Mouse (Mus musculus): ENCODE measurements around the gene Smpdl3b. TPM values are rescaled to one million over a fixed set of nuclear protein-coding genes. Genes with fewer than 3 reads are reported as not detected.
A peak's percentile ranks its signal among the peaks of the same experiment; 100 is the strongest.
"Not testable (repeated sequence)": the region's sequence is repeated elsewhere in the genome, so short reads cannot be mapped to it uniquely, and the experiment has no call there.

The Smpdl3b gene
- polyA plus RNA-seq, 1 experiment from 2014 or later: 5.2 TPM

DNA sequence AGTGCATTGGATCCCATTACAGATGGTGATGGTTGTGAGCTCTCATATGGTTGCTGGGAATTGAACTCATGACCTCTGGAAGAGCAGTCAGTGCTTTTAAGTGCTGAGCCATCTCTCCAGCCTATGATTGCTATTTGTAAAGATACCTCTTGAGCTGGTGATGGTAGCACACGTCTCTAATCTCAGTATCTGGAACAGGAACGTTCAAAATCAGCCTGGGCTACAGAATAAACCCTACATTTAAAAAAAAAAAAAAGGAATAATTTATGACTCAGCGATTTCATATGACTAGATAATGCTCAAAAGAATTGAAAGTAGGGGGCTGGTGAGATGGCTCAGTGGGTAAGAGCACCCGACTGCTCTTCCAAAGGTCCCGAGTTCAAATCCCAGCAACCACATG lies 46.2 kb upstream of the Smpdl3b start:
- Histone ChIP-seq H3K4me2 (replicated peaks; ENCODE audit: low read depth) (no peak overlapping the region), H3K27me3 (ENCODE audit: control insufficient read depth, insufficient read depth, low read length) (no peaks in the 10 kb centered on the region), H3K4me1 (replicated peaks; ENCODE audit: control insufficient read depth, insufficient read depth) (no peaks in the 10 kb centered on the region), H3K36me3 (ENCODE audit: control insufficient read depth, insufficient read depth, low read length) (no peaks in the 10 kb centered on the region), H3K27ac (replicated peaks) (no peak overlapping the region), H3K4me3 (ENCODE audit: low read depth, low read length) (no peak overlapping the region), H3K9me3 (ENCODE audit: control insufficient read depth, low read length) (no peaks in the 10 kb centered on the region), H3K9ac (ENCODE audit: low read length) (no peak overlapping the region)
- no peak for TF ChIP-seq CTCF (IDR thresholded peaks at IDR 0.05; ENCODE audit: low read depth)
- TF ChIP-seq EP300 (optimal IDR thresholded peaks at IDR 0.05): no peak
- ATAC-seq (ENCODE audit: low FRiP score, low TSS enrichment) (no peak), DNase-seq (ENCODE audit: low spot score) (no peak)
- WGBS: 87% methylated on average over 5 of the region's 5 CpGs

DNA sequence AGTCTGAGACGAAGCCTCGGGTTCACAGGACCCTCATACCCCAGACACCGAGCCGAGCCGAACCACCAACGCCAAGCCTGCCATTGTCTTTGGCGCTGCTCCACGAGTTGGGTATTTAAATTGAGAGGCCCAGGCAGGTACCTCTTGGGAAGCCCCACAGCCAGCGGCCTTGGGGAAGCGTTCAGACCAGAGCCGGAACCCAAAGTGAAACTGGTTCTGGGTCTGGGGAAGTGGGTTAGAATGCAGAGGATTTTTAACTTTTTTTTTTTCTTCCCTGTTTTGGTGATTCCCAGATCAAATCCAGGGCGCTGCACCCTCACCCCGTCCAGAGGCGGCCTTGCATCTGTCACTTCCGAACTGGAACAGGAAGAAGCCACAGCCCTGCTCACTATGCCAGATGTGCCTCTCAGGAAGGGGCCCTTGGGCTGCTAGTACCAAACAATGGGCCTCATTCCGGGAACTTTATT lies 45.2 kb upstream of the Smpdl3b start:
- Histone ChIP-seq H3K27ac (replicated peaks) (0 out of 2 replicates have a peak overlapping the region, but pooled peaks have one; percentile 35), H3K36me3 (ENCODE audit: control insufficient read depth, insufficient read depth, low read length) (no peaks in the 10 kb centered on the region), H3K4me2 (replicated peaks; ENCODE audit: low read depth) (no peak overlapping the region), H3K27me3 (ENCODE audit: control insufficient read depth, insufficient read depth, low read length) (no peaks in the 10 kb centered on the region), H3K4me3 (ENCODE audit: low read depth, low read length) (no peak overlapping the region), H3K9ac (ENCODE audit: low read length) (no peak overlapping the region), H3K9me3 (ENCODE audit: control insufficient read depth, low read length) (no peaks in the 10 kb centered on the region), H3K4me1 (replicated peaks; ENCODE audit: control insufficient read depth, insufficient read depth) (no peaks in the 10 kb centered on the region)
- no peak for ATAC-seq (ENCODE audit: low FRiP score, low TSS enrichment)
- no peak for DNase-seq (ENCODE audit: low spot score)
- WGBS: 60% methylated on average over 16 of the region's 16 CpGs
- TF ChIP-seq EP300 (optimal IDR thresholded peaks at IDR 0.05) (no peak), CTCF (IDR thresholded peaks at IDR 0.05; ENCODE audit: low read depth) (no peak)

DNA sequence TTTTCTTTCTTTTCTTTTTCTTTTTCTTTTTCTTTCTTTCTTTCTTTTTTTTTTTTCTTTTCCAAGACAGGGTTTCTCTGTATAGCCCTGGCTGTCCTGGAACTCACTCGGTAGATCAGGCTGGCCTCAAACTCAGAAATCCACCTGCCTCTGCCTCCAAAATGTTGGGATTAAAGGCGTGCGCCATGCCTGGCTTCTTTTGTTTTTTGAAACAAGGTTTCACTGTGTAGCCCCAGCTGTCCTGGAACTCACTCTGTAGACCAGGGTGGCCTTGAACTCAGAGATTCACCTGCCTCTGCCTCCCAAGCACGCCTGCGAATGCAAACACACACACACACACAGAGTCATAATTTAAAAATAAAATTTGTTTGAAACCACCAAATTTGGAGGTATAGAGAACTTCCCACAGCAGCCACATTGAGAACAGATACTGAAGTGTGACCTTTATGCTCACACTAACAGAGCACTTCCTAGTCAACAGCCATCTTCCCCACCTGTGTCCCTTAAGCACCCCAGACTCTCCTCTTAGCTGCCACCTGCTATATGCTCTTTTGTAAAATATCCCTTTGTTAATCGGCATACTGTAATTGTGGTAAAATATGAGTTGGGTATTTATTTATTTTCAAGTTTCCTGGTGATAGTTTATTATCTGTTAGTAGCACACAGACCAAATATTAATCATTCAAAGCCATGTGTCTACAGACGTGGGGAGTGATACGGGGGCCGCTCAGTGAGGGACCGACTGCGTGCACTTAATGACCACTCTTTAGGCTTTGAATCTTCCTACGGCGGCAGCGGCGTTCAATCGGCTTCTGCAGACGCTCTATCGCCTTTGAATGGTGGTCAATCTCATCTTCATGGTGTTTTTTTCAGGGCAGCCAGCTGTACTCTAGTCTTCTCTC lies 44.4 kb upstream of the Smpdl3b start:
- ATAC-seq (ENCODE audit: low FRiP score, low TSS enrichment): no peak
- no peak overlapping the region for H3K4me2 ChIP-seq (replicated peaks; ENCODE audit: low read depth)
- 84% methylated on average over 18 of the region's 18 CpGs for WGBS

DNA sequence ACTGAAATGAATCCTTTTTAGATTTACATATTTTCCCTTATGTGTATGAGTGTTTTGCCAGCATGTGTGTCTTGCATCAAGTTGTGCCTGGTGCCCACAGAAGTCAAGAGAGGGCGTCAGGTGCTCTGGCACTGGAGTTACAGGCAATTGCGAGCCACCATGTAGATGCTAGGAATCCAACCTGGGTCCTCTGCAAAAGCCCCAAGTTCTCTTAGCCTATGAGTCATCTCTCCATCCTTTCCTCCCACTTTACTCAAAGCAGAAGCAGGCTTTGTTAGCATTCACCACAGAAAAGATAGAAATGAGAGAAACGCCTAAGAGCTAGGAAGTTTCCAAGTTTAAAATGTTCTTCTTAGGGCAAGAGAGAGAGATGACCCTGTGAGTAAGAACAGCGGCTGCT lies 42.8 kb upstream of the Smpdl3b start:
- H3K4me3 ChIP-seq (ENCODE audit: low read depth, low read length): no peak overlapping the region
- H3K4me1 ChIP-seq (replicated peaks; ENCODE audit: control insufficient read depth, insufficient read depth): no peaks in the 10 kb centered on the region
- TF ChIP-seq CTCF (IDR thresholded peaks at IDR 0.05; ENCODE audit: low read depth): no peak
- TF ChIP-seq EP300 (optimal IDR thresholded peaks at IDR 0.05): no peak
- H3K27me3 ChIP-seq (ENCODE audit: control insufficient read depth, insufficient read depth, low read length): no peaks in the 10 kb centered on the region
- H3K27ac ChIP-seq (replicated peaks): no peak overlapping the region
- DNase-seq (ENCODE audit: low spot score) (no peak), ATAC-seq (ENCODE audit: low FRiP score, low TSS enrichment) (no peak)
- no peaks in the 10 kb centered on the region for H3K36me3 ChIP-seq (ENCODE audit: control insufficient read depth, insufficient read depth, low read length)
- H3K9me3 ChIP-seq (ENCODE audit: control insufficient read depth, low read length): no peaks in the 10 kb centered on the region
- no peak overlapping the region for H3K4me2 ChIP-seq (replicated peaks; ENCODE audit: low read depth)
- 81% methylated on average over 4 of the region's 4 CpGs for WGBS
- no peak overlapping the region for H3K9ac ChIP-seq (ENCODE audit: low read length)

More for the DNA sequence above, 44.4 kb upstream of the Smpdl3b start:
- Histone ChIP-seq H3K36me3 (ENCODE audit: control insufficient read depth, insufficient read depth, low read length) (no peaks in the 10 kb centered on the region), H3K9me3 (ENCODE audit: control insufficient read depth, low read length) (no peaks in the 10 kb centered on the region), H3K4me1 (replicated peaks; ENCODE audit: control insufficient read depth, insufficient read depth) (no peaks in the 10 kb centered on the region), H3K27ac (replicated peaks) (0 out of 2 replicates have a peak overlapping the region, but pooled peaks have one; percentile 35), H3K27me3 (ENCODE audit: control insufficient read depth, insufficient read depth, low read length) (no peaks in the 10 kb centered on the region), H3K4me3 (ENCODE audit: low read depth, low read length) (no peak overlapping the region), H3K9ac (ENCODE audit: low read length) (no peak overlapping the region)
- DNase-seq (ENCODE audit: low spot score): no peak
- TF ChIP-seq CTCF (IDR thresholded peaks at IDR 0.05; ENCODE audit: low read depth) (no peak), EP300 (optimal IDR thresholded peaks at IDR 0.05) (no peak)

DNA sequence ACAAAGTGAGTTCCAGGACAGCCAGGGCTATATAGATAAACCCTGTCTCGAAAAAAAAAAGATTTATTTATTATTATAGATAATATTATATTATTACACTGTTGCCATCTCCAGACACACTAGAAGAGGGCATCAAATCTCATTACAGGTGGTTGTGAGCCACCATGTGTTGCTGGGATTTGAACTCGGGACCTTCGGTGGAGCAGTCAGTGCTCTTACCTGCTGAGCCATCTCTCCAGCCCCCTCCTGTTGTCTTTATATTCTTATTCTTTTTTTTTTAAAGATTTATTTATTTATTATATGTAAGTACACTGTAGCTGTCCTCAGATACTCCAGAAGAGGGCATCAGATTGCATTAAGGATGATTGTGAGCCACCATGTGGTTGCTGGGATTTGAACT lies 41.6 kb upstream of the Smpdl3b start:
- ATAC-seq (ENCODE audit: low FRiP score, low TSS enrichment); DNase-seq (ENCODE audit: low spot score); H3K4me3 ChIP-seq (ENCODE audit: low read depth, low read length); H3K36me3 ChIP-seq (ENCODE audit: control insufficient read depth, insufficient read depth, low read length); H3K9me3 ChIP-seq (ENCODE audit: control insufficient read depth, low read length); H3K4me1 ChIP-seq (replicated peaks; ENCODE audit: control insufficient read depth, insufficient read depth); H3K27me3 ChIP-seq (ENCODE audit: control insufficient read depth, insufficient read depth, low read length); H3K9ac ChIP-seq (ENCODE audit: low read length); H3K4me2 ChIP-seq (replicated peaks; ENCODE audit: low read depth); H3K27ac ChIP-seq (replicated peaks): not testable (repeated sequence)
- WGBS: 88% methylated on average over 3 of the region's 3 CpGs

DNA sequence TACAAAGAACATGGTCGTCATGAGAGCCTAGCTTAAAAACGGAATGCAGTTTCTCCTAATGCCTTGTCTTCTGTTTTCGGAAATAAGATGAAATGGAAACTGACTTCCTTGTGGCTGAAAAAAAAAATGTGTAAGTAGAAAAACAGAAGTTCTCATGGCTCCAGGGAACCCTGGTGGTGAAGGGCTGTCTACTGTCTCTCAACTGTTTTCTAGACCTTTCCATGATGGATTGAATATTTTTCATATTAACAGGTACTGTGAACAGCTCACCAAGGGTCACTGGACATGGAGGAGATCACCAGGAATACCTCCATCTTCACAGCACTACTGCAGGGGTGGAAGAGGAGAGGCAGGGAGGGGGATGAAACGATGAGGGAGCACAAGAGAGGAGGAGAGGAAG lies 41.0 kb upstream of the Smpdl3b start:
- Histone ChIP-seq H3K4me3 (ENCODE audit: low read depth, low read length) (no peak overlapping the region), H3K27ac (replicated peaks) (no peak overlapping the region), H3K4me2 (replicated peaks; ENCODE audit: low read depth) (no peak overlapping the region), H3K9me3 (ENCODE audit: control insufficient read depth, low read length) (no peaks in the 10 kb centered on the region), H3K9ac (ENCODE audit: low read length) (no peak overlapping the region), H3K27me3 (ENCODE audit: control insufficient read depth, insufficient read depth, low read length) (no peaks in the 10 kb centered on the region), H3K4me1 (replicated peaks; ENCODE audit: control insufficient read depth, insufficient read depth) (no peaks in the 10 kb centered on the region), H3K36me3 (ENCODE audit: control insufficient read depth, insufficient read depth, low read length) (no peaks in the 10 kb centered on the region)
- no peak for DNase-seq (ENCODE audit: low spot score)
- 61% methylated on average over 4 of the region's 4 CpGs for WGBS
- ATAC-seq (ENCODE audit: low FRiP score, low TSS enrichment): no peak
- no peak for TF ChIP-seq CTCF (IDR thresholded peaks at IDR 0.05; ENCODE audit: low read depth)
- TF ChIP-seq EP300 (optimal IDR thresholded peaks at IDR 0.05): no peak
